Mouse (Mus musculus): ENCODE data around the gene Gsta2.
"Not testable (repeated sequence)": the region's sequence is repeated elsewhere in the genome, so short reads cannot be mapped to it uniquely, and the experiment has no call there.

The Gsta2 gene

GRCm38 (mm10) chr9:78364701-78365100 is 9.1 kb upstream of the Gsta2 start:
- DNase-seq, result no peak

DNA sequence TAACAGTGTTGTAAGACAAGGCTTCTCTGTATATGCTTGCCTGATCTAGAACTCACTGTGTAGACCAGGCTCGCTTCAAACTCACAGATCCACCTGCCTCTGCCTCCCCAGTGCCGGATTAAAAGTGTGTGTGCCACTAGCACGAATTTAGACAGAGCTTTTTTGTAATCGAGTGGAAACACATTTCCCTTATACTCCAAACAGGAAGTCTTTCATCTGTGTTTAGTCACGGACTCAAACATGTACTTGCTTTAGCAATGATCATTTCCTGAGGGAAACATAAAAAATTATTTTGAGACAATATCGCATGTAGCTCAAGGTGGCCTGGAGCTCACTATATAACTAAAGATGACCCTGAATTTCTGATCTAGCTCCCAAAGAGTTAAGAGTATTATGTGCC is 7.8 kb upstream of the Gsta2 start:
- no peak for DNase-seq

DNA sequence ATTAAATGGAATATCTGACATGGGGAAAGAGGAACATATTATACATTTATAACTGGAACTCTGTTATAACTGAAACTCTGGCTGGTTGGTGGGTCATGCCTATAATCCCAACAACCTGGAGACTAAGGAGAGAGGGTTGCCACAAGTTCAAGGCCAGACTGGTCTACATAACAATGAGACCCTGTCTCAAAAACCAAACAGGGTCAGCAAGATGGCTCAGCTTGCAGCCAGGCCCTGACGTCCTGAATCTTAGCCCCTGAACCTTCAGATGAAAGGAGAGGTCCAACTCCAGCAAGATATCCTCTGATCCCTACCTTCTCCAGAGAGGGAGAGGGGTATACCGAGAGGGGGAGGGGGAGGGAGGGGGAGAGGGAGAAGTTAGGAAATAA is 4.9 kb upstream of the Gsta2 start:
- no peak for DNase-seq

DNA sequence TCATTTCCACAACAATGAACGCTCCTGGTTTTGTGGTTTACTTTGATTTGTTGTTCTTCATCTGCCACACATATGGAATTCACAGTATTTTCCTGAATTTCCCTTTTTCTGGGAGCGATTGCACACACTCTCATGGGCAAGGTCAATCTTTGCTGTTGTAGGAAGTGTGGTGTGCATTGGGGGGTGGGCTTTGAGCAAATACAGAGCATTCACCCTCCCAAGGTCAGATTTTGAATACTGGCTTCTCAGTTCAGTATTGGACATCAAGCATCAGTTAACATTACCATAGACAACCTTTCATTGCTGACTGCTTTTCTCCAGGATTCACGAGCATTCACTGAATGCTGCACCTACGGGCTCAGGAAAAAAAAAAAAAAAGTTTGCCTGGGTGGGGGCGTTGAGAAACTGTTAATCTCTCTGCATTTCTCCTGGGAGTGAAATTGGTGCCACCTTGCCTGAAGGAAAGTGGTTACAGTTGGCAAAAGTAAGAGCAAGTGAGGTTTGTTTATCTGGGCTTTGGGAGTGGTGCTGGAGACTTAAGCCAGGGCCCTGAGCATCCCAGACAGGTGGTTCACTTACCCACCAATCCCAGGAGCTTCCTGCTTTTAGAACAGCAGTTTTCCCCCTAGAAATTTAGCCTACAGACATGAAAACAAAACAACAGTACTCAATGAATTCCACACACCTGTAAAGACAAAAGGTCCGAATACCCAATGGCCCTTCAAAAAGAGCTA is 4.3 kb upstream of the Gsta2 start:
- no peak for DNase-seq

- peak; percentile 64 for DNase-seq
Measured at GRCm38 (mm10) chr9:78358053-78358452, 2.5 kb upstream of the Gsta2 start.

GRCm38 (mm10) chr9:78354665-78355578 is 666 bp downstream of the Gsta2 start:
- DNase-seq, result no peak

GRCm38 (mm10) chr9:78351504-78352220 is 3.9 kb downstream of the Gsta2 start:
- no peak for DNase-seq

DNA sequence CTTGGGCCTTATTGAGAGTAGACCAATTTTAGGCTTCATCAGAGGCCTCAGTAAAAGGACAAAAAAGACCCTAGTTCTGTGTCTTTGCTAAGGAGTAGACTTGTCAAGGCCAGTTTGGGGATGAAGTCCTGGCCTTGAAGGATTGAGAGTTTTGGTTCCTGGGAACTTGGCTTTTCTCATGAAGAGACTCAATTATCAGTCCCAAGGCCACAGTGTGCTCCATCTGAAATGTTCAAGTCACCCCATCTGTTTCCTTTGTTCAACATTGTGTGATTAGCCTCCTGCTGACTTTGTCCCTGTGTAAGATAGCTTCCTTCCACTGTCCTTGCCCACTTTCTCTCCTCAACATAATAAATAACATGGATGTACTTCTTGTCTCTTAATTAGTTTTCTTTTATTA is 5.6 kb downstream of the Gsta2 start:
- DNase-seq, result not testable (repeated sequence)

DNA sequence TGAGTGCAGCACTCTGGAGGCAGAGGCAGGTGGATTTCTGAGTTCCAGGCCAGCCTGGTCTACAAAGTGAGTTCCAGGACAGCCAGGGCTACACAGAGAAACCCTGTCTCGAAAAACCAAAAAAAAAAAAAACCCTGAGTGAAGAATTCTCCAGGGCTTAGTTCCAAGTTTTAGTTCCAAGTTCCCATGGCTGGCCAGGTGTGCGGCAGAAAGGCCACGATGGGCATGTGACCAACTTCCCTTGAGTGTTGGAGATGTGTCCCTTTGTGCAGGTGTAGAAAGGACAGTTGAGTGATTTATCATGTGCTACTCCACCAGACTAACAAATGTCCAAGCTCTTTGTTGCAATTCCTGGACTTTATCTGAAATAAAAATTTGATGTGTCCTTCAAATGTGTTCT is 6.4 kb downstream of the Gsta2 start:
- not testable (repeated sequence) for DNase-seq

- not testable (repeated sequence) for DNase-seq
Measured at GRCm38 (mm10) chr9:78348206-78349004, 7.2 kb downstream of the Gsta2 start.

GRCm38 (mm10) chr9:78347004-78347403 is 8.6 kb downstream of the Gsta2 start:
- DNase-seq, result no peak

- DNase-seq, result not testable (repeated sequence)
Measured at GRCm38 (mm10) chr9:78345235-78345634, 10.4 kb downstream of the Gsta2 start.

- DNase-seq, result not testable (repeated sequence)
Measured at GRCm38 (mm10) chr9:78343055-78343454, 12.5 kb downstream of the Gsta2 start.

- DNase-seq, result not testable (repeated sequence)
Measured at GRCm38 (mm10) chr9:78342494-78342893, 13.1 kb downstream of the Gsta2 start.

DNA sequence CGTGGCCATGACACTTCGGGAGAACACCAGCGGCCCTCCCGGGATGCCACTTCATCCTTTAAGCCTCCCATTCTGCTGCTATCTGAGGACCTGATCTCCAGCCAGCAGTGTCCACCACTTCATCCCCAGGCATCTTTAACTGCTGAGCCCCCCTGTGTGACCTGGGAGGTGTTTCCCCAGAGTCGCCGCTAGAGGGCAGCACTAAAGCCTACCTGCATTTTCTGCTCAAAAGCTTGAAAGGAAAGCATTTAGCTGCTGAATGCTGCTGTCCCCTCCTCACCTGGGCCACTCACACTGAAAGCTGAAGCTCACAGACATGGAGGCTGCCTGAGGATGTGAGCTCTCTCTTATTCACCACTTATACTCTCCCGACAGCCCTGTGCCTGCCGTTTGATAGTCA is 15.3 kb downstream of the Gsta2 start:
- DNase-seq, result peak; percentile 66

DNA sequence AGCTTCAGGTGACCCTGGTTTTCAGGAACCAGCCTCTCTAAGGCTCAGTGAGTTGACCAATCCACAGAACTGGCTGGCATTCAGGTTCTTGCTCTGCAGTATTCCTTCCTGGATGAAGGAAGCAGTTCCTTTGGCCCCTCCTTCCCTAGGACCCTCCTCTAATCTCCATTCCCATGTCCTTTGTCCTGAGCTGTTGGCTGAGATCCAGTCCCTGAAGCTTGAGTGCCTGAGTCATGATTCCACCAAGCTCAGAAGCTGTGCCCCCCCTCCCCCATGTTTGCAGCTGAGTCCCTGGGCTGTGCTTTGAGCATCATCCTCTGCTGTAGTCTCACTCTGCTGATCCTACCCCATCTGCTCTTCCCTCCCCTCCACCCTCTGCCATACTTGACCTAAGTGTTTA is 18.5 kb downstream of the Gsta2 start:
- DNase-seq, result not testable (repeated sequence)

DNA sequence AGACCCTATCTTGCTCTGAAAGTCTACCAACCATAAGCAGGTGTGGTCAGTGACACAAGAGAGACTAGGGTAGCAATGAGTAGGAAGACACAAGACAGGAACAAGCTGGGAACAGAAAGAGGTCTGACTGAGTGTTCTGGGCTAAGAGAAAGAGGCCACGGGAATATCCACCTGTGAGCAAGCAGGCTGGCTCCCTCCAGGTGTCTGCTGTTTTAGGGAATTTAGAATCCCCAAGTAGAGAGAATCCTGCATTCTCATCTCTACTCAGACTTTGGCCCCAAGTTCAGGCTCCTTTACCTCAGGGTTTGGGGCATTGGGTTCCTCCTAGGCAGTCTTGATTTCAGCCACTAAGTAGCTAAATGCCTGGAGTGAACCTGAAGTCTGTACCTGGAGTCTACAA is 28.3 kb downstream of the Gsta2 start, which contains the start of gene Omt2b:
Gene Omt2b (plus strand): TSS at position 301 of the 400 bp plus-strand sequence.
- DNase-seq, result not testable (repeated sequence)

GRCm38 (mm10) chr9:78319499-78319898 is 36.1 kb downstream of the Gsta2 start:
- DNase-seq, result no peak

- DNase-seq, result no peak
Measured at GRCm38 (mm10) chr9:78314696-78315095, 40.9 kb downstream of the Gsta2 start, which contains the start of gene Omt2a. Gene Omt2a, minus strand, starts transcription at chr9:78314796.

DNA sequence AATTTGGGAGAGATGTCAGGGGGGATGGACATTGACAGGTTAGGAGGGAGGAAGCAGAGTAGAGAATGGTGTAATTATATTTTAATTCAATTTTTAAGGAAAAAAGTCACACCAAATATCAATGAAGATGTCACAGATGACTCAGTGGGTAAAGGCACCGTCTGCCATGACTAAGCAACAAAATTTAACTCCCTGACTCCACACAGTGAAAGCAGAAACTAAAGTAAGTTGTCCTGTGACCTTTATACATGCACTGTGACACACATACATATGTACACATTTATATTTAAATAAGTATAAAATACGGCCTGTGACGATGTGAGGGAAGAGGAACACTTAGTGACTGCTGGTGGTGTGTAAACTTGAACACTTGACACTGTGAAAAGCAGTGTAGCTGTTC is 47.5 kb downstream of the Gsta2 start:
- not testable (repeated sequence) for DNase-seq

DNA sequence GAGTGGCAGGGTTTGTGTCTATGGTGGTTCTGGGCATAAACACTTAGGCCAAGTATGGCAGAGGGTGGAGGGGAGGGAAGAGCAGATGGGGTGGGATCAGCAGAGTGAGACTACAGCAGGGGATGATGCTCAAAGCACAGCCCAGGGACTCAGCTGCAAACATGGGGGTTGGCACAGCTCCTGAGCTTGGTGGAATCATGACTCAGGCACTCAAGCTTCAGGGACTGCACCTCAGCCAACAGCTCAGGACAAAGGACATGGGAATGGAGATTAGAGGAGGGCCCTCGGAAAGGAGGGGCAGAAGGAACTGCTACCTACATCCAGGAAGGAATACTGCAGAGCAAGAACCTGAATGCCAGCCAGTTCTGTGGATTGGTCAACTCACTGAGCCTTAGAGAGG is 56.4 kb downstream of the Gsta2 start:
- not testable (repeated sequence) for DNase-seq

- DNase-seq, result no peak
Measured at GRCm38 (mm10) chr9:78298232-78298631, 57.4 kb downstream of the Gsta2 start.
